Mouse (Mus musculus) lung, adult 2 months (tissue): ENCODE data around the gene Eaf2. TPM values are rescaled to one million over a fixed set of nuclear protein-coding genes. Genes with fewer than 3 reads are reported as not detected.
A peak's percentile ranks its signal among the peaks of the same experiment; 100 is the strongest.

Source experiments
- DNase-seq: peaks from one replicate; pipeline ENCODE4 v3.0.0; 2022
- H3K4me1 ChIP-seq: fragments of 200-500 bp; 2 replicates; pipeline ENCODE4 v1.6.1; 2011; ENCODE audit warnings: low read length; ENCODE audit not compliant: control insufficient read depth, insufficient read depth
- H3K4me3 ChIP-seq: fragments of 200-500 bp; replicated peaks from 2 replicates; pipeline ENCODE3; 2011; ENCODE audit warnings: low read depth, mild to moderate bottlenecking, control low read depth, low read length; ENCODE audit errors: extremely low read depth
- CTCF ChIP-seq: fragments of 200-500 bp; IDR thresholded peaks from 2 replicates; pipeline ENCODE4 v1.5.1; 2011; ENCODE audit warnings: mild to moderate bottlenecking, low read length, control low read depth; ENCODE audit not compliant: insufficient read depth
- POLR2A ChIP-seq: fragments of 200-500 bp; IDR thresholded peaks from 2 replicates; pipeline ENCODE4 v1.6.1; 2011; ENCODE audit warnings: low read depth, mild to moderate bottlenecking, control low read depth, low read length, borderline replicate concordance; ENCODE audit errors: extremely low read depth
- WGBS: fragments of 180-500 bp; shearing (Covaris S2); methylation state at CpG from one replicate; pipeline ENCODE4 v1.1.7; 2018; 5-methylcytosine and 5-hydroxymethylcytosine counted together
- polyA plus RNA-seq: library from polyadenylated mRNA; depleted of rRNA; stranded (reverse); fragments of >200 nt; gene quantifications from 2 replicates; pipeline ENCODE4 v1.2.3, GENCODE M21; 2012; rRNA removed

Gene Eaf2
- 0.15 and 0.79 TPM in 2 replicates for polyA plus RNA-seq

DNA sequence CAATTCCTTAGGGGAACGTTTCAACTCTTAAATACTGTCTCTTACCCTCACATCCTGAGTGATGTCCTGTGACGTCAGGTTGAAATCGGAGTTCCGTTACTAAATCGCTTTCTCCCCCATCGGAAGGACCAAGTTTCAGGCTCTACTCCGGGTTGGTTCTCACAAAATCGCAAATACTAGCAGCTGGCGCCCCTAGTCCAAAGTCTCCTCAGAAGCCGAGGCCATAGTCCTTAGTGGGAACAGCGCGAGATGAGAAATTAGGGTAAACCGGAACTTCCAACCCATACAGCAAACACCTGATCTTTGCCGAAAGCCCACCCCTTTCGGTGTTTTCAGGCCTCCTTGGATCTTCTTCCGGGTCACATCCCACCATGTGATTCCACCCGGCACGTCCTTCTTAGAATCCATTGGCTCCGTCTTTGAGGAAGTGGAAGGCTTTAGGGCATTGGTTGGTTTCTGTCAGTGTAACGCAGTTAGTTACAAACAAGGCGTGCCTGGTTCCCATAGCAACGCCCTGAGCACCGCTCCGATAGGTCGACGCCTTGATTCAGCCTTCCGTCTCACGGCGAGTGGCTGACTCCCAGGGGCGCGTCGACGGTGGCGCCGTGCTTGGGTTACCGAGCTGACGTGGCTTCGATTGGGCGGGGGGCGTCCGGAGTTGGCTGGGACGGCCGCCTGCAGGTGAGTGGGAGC, at the start of gene Eaf2, which contains the start of gene Golgb1:
Eaf2 (minus strand) TSS at position 421 of the 693 bp plus-strand sequence.
Golgb1 (plus strand) TSS at position 558 of the 693 bp plus-strand sequence.
- TF ChIP-seq POLR2A (peak; percentile 76; the same call in 1 of the 2 replicates), CTCF (no peak)
- under 1% methylated on average over 43 of the region's 43 CpGs for WGBS
- Histone ChIP-seq H3K4me1 (peaks cover 15% of the 10 kb centered on the region), H3K4me3 (peak within 1 kb of the TSS; percentile 98)
- DNase-seq, result peak; percentile 89

DNA sequence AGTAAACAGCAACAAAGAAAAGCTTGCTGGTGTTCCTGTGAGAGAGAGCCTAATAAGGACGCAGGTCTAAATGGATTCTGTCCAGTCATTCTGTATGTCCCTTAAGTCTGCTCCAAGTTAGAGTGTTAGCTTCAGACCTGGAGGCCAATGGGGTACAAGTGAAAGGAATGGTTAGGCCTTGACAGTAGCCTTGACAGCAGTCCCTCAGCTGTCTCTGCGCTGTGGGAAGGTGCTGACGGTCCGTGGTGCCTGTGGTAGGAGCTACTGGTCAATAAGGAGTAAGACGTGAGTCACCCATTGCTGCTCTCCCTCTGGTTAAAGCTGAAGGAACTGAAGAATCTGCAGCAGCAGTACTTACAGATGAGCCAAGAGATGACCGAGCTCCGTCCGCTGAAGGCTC, 49.5 kb upstream of the Eaf2 start:
- Histone ChIP-seq H3K4me3 (no peak overlapping the region), H3K4me1 (no peaks in the 10 kb centered on the region)
- 88% methylated on average over 8 of the region's 8 CpGs for WGBS
- DNase-seq, result no peak
- TF ChIP-seq POLR2A, result no peak
- TF ChIP-seq CTCF, result no peak

DNA sequence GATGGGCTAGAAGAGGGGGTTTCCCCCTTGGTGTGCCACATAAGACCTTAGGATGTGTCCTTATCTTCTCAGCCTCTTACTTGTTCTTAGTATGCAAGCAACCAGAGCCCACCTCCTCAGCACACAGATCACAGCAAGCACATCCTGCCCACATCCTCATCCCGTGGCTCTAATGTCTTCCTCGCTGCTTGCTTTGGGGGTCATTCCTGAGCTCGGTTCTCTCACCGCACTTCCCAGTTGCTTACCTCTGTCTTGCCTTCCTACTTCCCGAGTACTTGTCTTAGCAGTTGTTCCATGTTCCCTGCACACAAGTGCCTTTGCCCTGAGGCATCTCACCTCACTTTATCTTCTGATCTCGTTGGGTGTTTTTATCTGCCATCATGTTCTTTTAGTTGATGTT, 47.2 kb upstream of the Eaf2 start:
- Histone ChIP-seq H3K4me3 (no peak overlapping the region), H3K4me1 (no peaks in the 10 kb centered on the region)
- DNase-seq, result no peak
- 84% methylated on average over 6 of the region's 6 CpGs for WGBS
- TF ChIP-seq POLR2A (no peak), CTCF (no peak)

DNA sequence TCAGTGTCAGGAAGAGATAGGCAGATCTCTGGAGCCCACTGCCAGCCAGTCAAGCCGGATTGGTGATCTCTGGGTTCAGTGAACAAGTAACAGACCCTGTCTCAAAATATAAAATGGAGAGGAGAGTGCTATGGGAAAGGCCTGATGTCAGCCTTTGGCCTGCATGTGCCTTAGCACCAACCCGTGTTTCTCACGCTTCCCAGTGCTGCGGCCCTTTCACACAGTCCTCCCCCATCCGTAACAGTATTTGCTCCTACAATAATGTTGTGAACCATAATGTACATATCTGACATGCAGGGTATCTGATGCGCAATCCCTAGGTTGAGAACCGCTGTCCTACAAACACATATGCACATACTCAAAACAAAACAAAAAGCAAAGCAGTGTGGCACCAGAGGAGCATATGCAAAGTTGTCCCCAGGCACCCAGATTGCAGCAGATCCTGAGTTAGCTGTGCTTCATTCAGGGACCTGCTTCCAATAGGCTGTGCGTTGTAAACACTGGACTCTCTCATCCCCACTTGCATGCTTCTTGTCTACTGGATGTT, 46.3 kb upstream of the Eaf2 start:
- 91% methylated on average over 8 of the region's 8 CpGs for WGBS
- DNase-seq, result no peak
- Histone ChIP-seq H3K4me3 (no peak overlapping the region), H3K4me1 (no peaks in the 10 kb centered on the region)
- TF ChIP-seq POLR2A (no peak), CTCF (no peak)

DNA sequence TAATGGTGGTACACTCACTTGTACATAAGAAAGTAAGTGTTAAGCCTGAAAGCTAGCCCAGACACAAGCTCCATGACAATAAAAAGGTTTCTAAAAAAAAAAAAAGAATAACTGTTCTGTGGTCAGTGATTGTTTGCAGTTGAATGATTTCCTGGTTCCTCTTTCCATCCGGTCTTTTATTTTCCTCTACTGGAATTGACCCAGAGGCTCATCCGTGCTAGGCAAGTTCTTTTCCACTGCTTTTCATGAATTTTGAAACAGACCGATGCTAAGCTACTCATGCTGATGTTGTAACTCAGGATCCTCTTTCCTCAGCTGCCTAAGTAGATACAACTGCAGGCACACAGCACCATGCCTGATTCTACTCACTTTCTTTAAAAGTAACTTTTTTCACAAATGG, 45.6 kb upstream of the Eaf2 start:
- WGBS, result 44% methylated on average over 3 of the region's 3 CpGs
- DNase-seq, result no peak
- Histone ChIP-seq H3K4me3 (no peak overlapping the region), H3K4me1 (no peaks in the 10 kb centered on the region)
- TF ChIP-seq POLR2A, result no peak
- no peak for TF ChIP-seq CTCF

DNA sequence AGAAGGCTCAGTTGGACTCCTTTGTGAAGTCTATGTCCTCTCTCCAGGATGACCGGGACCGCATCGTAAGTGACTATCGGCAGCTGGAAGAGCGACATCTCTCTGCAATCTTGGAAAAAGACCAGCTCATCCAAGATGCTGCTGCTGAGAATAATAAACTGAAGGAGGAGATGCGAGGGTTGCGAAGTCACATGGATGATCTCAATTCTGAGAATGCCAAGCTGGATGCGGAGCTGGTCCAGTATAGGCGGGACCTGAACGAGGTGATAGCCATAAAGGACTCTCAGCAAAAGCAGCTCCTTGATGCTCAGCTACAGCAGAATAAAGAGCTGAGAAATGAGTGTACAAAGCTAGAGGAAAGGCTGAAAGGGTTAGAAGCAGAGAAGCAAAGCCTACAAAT, 43.7 kb upstream of the Eaf2 start:
- H3K4me3 ChIP-seq, result no peak overlapping the region
- no peak for TF ChIP-seq POLR2A
- TF ChIP-seq CTCF, result no peak
- 94% methylated on average over 10 of the region's 10 CpGs for WGBS
- no peaks in the 10 kb centered on the region for H3K4me1 ChIP-seq
- DNase-seq, result no peak

DNA sequence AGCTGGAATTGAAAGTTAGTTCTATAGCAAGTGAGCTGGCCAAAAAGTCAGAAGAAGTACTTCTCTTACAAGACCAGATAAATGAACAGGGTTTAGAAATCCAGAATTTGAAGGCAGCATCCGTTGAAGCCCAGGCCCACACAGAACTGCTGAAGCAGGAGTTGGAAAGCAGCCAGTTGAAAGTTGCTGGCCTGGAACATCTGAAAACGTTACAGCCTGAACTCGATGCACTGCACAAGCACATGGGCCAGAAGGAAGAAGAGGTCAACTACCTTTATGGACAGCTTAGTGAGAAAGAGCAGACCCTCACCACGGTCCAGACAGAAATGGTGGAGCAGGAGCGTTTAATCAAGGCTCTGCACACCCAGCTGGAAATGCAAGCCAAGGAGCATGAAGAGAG, 39.4 kb upstream of the Eaf2 start:
- Histone ChIP-seq H3K4me1 (no peaks in the 10 kb centered on the region), H3K4me3 (no peak overlapping the region)
- no peak for DNase-seq
- 85% methylated on average over 5 of the region's 5 CpGs for WGBS
- TF ChIP-seq POLR2A (no peak), CTCF (no peak)

DNA sequence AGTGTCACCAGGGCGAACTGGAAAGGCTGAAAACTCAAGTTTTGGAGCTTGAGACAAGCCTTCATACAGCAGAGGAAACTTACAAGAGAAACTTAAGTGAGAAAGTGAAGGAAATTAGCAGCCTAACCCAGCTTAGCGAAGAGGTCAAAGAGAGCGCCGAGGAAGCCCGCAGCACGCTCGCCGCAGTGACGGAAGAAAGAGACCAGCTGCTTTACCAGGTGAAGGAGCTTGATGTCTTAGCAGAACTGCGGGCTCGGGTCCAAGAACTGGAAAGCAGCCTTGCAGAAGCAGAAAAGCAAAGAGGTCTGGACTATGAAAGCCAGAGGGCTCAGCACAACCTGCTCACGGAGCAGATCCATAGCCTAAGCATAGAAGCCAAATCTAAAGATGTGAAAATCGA, 37.5 kb upstream of the Eaf2 start:
- WGBS, result 80% methylated on average over 13 of the region's 13 CpGs
- Histone ChIP-seq H3K4me3 (no peak overlapping the region), H3K4me1 (no peaks in the 10 kb centered on the region)
- no peak for DNase-seq
- no peak for TF ChIP-seq POLR2A
- no peak for TF ChIP-seq CTCF

DNA sequence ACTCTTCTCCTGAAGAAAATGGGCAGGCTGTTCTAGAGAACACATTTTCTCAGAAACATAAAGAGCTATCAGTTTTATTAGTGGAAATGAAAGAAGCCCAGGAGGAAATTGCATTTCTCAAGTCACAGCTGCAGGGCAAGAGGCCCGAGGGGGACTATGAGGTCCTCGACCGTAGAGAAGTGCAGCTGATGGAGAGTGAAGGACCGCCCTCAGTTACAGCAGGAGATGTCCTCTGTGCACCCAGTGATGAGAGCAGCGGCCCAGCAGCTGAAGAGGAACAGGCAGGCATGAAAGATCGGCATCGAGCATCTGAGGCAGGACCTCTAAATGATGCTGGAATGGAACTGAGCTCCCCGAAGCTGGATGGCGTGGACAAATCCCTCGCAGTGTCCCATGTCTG, 37.1 kb upstream of the Eaf2 start:
- no peak overlapping the region for H3K4me3 ChIP-seq
- no peak for TF ChIP-seq CTCF
- TF ChIP-seq POLR2A, result no peak
- DNase-seq, result no peak
- no peaks in the 10 kb centered on the region for H3K4me1 ChIP-seq
- 80% methylated on average over 10 of the region's 10 CpGs for WGBS

DNA sequence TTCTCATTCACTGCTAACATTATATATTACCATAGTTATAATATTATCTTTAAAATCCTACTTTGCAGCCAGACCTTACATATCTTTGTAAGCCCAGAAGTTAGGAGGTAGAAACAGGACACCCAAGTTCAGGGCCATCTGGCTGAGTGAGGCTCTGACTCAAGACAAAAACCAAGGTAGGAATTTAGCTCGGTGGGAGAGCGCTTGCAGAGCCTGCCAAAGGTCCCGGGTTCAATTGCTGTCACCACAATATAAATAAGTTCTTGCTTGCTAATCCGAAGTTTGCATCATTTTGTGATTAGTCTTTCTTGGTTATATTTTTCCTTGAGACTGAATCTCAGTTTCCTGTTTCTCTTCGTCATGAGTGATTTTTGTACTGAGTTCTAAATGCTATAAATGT, 28.4 kb upstream of the Eaf2 start:
- no peak for TF ChIP-seq CTCF
- TF ChIP-seq POLR2A, result no peak
- no peak for DNase-seq
- WGBS, result 86% methylated on average over 5 of the region's 5 CpGs

More for the DNA sequence above, 28.4 kb upstream of the Eaf2 start:
- H3K4me3 ChIP-seq, result no peak overlapping the region
- no peaks in the 10 kb centered on the region for H3K4me1 ChIP-seq
